Mouse (Mus musculus) CD4-positive, CD25-positive, alpha-beta regulatory T cell, adult 4 months (primary cell): Measurements from ENCODE around the gene Togaram2. TPM values are rescaled to one million over a fixed set of nuclear protein-coding genes. Genes with fewer than 3 reads are reported as not detected.

Source experiments
- ATAC-seq: one replicate; pipeline ENCODE4 v1.8.0; 2017
- polyA plus RNA-seq, 2 experiments: library from polyadenylated mRNA; unstranded; fragments of 100-300 nt; shearing (Covaris generic); gene quantifications; one replicate each; pipeline ENCODE4 v1.2.1; 2017

The Togaram2 gene
- polyA plus RNA-seq, 2 experiments from 2014 or later = not detected

GRCm38 (mm10) chr17:71683281-71683680, 10.2 kb downstream of the Togaram2 start:
- no peak for ATAC-seq

DNA sequence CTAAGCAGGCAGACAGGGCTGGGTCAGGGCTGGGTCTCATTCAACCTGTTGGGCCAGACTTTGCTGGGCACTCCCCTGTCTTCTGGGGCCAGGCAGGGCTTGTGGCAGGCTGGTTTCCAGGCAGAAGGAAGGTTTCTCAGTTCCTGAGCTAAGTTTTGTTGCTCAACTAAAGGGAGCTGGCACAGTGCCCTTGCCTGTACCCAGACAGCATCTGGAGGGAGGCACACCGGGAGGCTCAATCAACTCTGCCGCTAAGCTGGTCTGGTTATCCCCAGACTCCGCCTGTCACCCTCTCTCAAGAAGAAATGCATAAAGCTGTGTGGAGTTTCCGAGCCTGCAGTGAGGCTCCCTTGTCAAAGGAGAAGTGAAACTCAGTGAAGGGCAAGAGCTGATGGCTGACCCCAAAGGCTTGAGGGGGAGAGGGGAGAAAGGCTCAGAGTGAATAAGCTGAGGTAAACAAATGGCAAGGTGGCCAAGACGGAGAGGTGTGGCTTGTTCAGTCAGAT, 11.1 kb downstream of the Togaram2 start:
- ATAC-seq = no peak

- ATAC-seq = no peak
These were observed 14.4 kb downstream of the Togaram2 start for GRCm38 (mm10) chr17:71687436-71687835.

DNA sequence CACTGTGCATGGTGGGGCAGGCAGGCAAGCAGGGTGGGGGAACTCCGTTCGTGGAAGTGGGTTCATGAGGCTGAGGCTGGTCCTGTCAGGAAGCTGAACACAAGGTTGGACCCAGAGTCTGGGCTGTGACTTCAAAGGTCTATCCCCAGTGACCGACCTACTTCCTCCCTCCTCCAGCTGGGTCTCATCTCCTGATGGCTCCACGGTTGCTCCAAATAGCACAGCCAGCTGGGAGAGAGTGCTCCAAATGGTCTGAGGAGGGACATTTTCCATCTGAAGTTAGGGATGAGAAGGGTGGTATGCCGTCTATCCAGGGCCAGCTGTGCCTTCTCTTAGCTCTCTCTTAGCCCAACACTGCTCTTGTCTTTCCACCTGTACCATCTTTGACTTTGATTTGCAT, 16.8 kb downstream of the Togaram2 start:
- ATAC-seq = no peak

GRCm38 (mm10) chr17:71691361-71691875, 18.4 kb downstream of the Togaram2 start:
- no peak for ATAC-seq

- ATAC-seq = no peak
These were observed 20.3 kb downstream of the Togaram2 start for GRCm38 (mm10) chr17:71693313-71693712.

GRCm38 (mm10) chr17:71693780-71694179, 20.7 kb downstream of the Togaram2 start:
- no peak for ATAC-seq

DNA sequence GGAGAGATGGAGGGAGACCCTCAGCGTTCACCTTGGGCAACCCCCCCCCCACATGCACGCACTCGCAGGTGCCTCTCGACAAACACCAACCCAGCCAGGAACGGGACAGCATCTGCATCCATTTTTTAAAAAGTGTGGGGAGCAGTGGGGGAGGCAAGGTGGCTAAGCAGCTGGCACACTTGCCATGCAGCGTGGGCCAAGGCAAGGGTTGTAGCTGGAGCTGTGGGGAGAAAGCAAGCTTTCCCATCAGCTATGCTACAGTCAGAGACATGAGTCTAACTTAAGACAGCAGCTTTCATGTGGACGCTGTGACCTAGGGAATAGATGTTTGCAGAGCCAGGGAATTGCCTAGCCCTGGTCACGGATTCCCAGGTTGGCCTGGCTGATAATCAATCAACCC, 22.1 kb downstream of the Togaram2 start:
- no peak for ATAC-seq

- no peak for ATAC-seq
These were observed 22.8 kb downstream of the Togaram2 start for GRCm38 (mm10) chr17:71695716-71696315.

GRCm38 (mm10) chr17:71696396-71696795, 23.3 kb downstream of the Togaram2 start:
- ATAC-seq = no peak

GRCm38 (mm10) chr17:71697896-71698618, 25.0 kb downstream of the Togaram2 start:
- no peak for ATAC-seq

GRCm38 (mm10) chr17:71698619-71698956, 25.5 kb downstream of the Togaram2 start:
- ATAC-seq = no peak

DNA sequence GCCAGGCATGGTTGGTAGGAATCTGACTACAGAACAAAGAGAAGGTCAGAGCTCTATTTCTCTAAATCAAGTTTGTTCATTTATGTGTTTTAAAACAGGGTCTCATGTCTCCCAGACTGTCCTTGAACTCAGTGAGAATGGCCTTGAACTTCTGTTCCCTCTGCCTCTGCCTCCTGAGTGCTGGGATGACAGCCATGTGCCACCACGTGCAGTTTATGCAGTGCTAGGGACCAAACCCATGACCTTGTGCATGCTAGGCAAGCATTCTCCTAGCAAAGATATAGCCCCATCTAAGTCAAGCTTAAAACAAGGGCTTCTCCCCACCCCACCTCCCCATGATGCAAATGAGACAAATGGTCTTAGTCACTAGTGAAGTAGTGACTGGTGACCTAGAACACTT, 32.1 kb downstream of the Togaram2 start:
- no peak for ATAC-seq

GRCm38 (mm10) chr17:71705550-71706480, 32.8 kb downstream of the Togaram2 start:
- ATAC-seq = no peak

DNA sequence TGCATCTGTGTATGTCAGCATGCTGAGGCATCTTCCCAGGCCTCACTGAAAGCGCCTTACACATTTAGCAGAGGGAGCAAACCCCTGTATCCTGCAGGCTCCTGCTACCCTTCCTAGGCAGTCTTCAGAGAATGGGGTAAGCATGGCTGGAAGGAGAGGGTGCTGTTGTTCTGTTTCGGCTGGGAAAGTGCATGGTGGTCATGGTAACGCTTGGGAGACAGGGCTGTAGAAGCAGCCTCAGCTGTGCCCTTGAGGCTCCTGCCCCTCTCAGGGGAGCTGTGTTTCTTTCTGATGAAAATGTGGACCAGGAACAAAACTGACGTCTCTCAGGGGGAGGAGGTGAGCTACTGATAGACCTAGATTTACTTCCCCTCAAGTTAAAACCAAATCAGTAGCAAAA, 34.7 kb downstream of the Togaram2 start:
- no peak for ATAC-seq

DNA sequence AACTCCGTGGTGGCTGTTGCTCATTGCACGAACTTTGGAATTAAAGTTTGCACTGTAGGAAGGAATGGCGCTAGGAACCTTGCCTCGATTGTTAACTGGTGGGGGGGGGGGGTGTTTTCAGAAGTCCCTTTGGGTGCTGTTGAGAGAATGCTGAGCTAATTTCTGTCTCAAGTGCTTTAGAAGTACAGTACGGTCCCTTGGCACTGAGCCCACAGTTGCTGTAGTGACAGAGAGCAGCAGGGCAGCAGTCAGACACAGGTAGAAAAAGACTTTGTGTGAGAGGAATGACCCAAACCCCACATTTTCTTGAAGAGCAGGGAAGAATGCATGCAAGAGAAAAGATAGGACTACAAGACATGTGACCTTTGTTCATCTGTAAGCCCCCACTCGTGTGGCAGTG, 39.2 kb downstream of the Togaram2 start:
- ATAC-seq = no peak

DNA sequence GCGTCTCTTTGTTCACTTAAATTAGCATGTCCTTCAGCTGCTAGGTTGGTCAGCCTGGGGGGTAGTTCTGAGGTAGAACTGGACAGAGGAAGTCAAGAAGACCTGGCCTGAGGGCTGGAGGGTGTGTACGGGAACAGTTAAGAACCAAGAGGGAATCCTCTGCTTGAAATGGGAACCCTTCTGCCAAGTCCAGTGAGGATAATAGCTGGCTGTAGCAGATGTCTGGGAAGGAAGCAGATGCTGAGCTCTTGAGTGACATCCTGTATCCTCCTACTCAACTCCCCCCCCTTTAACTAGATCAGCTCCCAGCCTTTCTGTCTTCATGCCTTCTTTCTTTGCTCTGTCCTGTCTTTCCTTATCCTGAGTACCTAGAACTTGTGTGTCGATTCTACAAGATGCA, 42.0 kb downstream of the Togaram2 start:
- no peak for ATAC-seq

GRCm38 (mm10) chr17:71717881-71718625, 45.0 kb downstream of the Togaram2 start:
- ATAC-seq = no peak

GRCm38 (mm10) chr17:71720434-71720833, 47.4 kb downstream of the Togaram2 start:
- no peak for ATAC-seq

DNA sequence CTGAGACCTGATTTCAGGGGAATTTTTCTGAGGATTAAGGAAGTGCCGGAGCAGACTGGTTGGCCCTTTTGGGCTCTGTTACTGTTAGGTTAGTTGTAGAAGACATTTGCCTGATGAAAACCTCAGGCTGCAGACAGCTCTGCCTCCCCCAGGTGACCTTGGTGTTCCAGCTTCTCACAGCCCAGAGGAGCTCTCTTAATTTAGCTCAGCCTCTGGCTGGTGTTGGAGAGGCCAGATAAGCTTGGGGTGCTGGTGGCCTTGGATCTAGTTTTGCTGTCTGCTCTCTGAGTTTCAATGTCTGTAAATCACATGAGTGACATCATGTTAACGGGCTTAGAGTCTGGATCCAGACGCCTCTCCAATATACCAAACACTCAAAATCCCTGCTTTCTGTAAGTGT, 48.0 kb downstream of the Togaram2 start:
- no peak for ATAC-seq

- no peak for ATAC-seq
These were observed 57.6 kb downstream of the Togaram2 start for GRCm38 (mm10) chr17:71730655-71731054.

DNA sequence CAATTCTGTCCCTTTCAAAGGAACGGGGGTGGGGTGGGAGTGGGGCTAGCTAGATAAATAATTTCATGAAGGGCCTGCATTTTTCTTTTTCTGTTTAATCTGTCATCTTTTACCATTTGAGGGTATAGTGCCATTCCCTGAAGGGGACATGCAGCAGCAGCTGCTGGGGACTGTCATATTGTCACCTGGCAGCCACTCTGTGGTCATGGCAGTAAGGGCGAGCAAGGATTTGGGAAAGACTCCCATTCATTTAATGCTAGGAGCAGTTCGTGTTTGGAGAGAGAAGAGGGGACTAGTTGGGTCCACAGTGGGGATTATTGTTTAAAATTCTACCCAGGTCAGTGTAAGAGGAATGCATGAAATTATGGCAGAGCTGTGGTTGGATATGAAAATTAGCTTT, 63.4 kb downstream of the Togaram2 start:
- no peak for ATAC-seq
